Mouse (Mus musculus) liver, embryonic 14.5 days (tissue): ENCODE measurements around the gene Aldh1l1. TPM values are rescaled to one million over a fixed set of nuclear protein-coding genes. Genes with fewer than 3 reads are reported as not detected.

Source experiments
- ATAC-seq: fragments of 200-750 bp; cut with Nextera tagmentation; 2 replicates; pipeline ENCODE4 v1.8.0; 2017; ENCODE audit warnings: moderate number of reproducible peaks, mild to moderate bottlenecking, moderate library complexity; ENCODE audit not compliant: insufficient read depth
- DNase-seq, 3 experiments: peaks; one replicate each; pipeline ENCODE4 v3.0.0-alpha.2; 2012 to 2013; ENCODE audit warnings: low read depth in 3 of 3, low spot score in 3 of 3
- H3K27ac ChIP-seq: fragments of 300-500 bp; sonication (generic); 2 replicates; pipeline ENCODE4 v1.5.1; 2014; ENCODE audit warnings: moderate library complexity, mild to moderate bottlenecking, control low read depth, inconsistent platforms
- H3K27me3 ChIP-seq: fragments of 300-500 bp; sonication (generic); 2 replicates; pipeline ENCODE4 v1.6.1; 2014; ENCODE audit warnings: mild to moderate bottlenecking, low read length, moderate library complexity; ENCODE audit not compliant: control insufficient read depth, insufficient read depth
- H3K36me3 ChIP-seq: fragments of 300-500 bp; sonication (generic); replicated peaks from 2 replicates; pipeline ENCODE4 v1.6.1; 2014; ENCODE audit warnings: low read depth; ENCODE audit not compliant: control insufficient read depth, insufficient read depth
- H3K4me1 ChIP-seq, 2 experiments: fragments of 200-500 bp in 1 of 2; fragments of 300-500 bp in 1 of 2; sonication (generic) in 1 of 2; replicated peaks; 2 replicates each; pipeline ENCODE4 v1.6.1; 2012 to 2014; ENCODE audit warnings: antibody characterized with exemption in 1 of 2, inconsistent platforms in 1 of 2, low read length in 1 of 2; ENCODE audit not compliant: control insufficient read depth in 2 of 2, insufficient read depth in 2 of 2
- H3K4me2 ChIP-seq: fragments of 300-500 bp; sonication (generic); 2 replicates; pipeline ENCODE4 v1.6.1; 2014; ENCODE audit warnings: low read depth, mild to moderate bottlenecking, control low read depth, moderate library complexity
- H3K4me3 ChIP-seq, 2 experiments: fragments of 200-500 bp in 1 of 2; fragments of 300-500 bp in 1 of 2; sonication (generic) in 1 of 2; 2 replicates each; pipeline ENCODE4 v1.5.1; 2012 to 2014; ENCODE audit warnings: low read depth in 2 of 2, low read length in 2 of 2, mild to moderate bottlenecking in 2 of 2, control low read depth in 1 of 2, inconsistent platforms in 1 of 2, moderate library complexity in 1 of 2; ENCODE audit not compliant: insufficient read depth in 1 of 2
- H3K9ac ChIP-seq: fragments of 300-500 bp; sonication (generic); replicated peaks from 2 replicates; pipeline ENCODE4 v1.6.1; 2014; ENCODE audit warnings: mild to moderate bottlenecking, control low read depth, moderate library complexity
- H3K9me3 ChIP-seq: fragments of 300-500 bp; sonication (generic); 2 replicates; pipeline ENCODE4 v1.6.1; 2016; ENCODE audit warnings: low read length, mixed read lengths; ENCODE audit not compliant: control insufficient read depth
- CTCF ChIP-seq: IDR thresholded peaks from 2 replicates; pipeline ENCODE4 v1.5.1; 2016; ENCODE audit warnings: antibody characterized with exemption, low read depth, control low read depth
- EP300 ChIP-seq: IDR thresholded peaks from 2 replicates; pipeline ENCODE4 v1.6.1; 2016; ENCODE audit warnings: antibody characterized with exemption, low read depth
- WGBS: fragments of 180-500 bp; shearing (Covaris S2); extraction: QIAGEN DNeasy Blood & Tissue Kit; methylation state at CpG from one replicate; pipeline ENCODE4 v1.1.7; 2014; ENCODE audit not compliant: insufficient replicate concordance; 5-methylcytosine and 5-hydroxymethylcytosine counted together
- polyA plus RNA-seq, 2 experiments: library from polyadenylated mRNA; depleted of rRNA in 1 of 2; stranded (reverse) in 1 of 2; unstranded in 1 of 2; fragments of >200 nt; fragmentation: Nextera tagmentation in 1 of 2; extraction: Ambion mirVana in 1 of 2; gene quantifications; 2 replicates each; pipeline versions ENCODE4 v1.2.1 to v1.2.3; 2012 to 2014

The Aldh1l1 gene
- polyA plus RNA-seq, 2 experiments, result 9.2 to 10.6 TPM

- H3K9ac ChIP-seq, result no peak overlapping the region
- WGBS, result 76% methylated on average over 7 of the region's 7 CpGs
- no peaks in the 10 kb centered on the region for H3K9me3 ChIP-seq
- H3K4me3 ChIP-seq, result no peak overlapping the region
- 0 out of 4 replicates have a peak, but pooled peaks cover 0 to 2% of the 10 kb centered on the region in 2 experiments for H3K4me1 ChIP-seq
- H3K27me3 ChIP-seq, result no peaks in the 10 kb centered on the region
- TF ChIP-seq CTCF, result no peak
- TF ChIP-seq EP300, result no peak
- no peaks in the 10 kb centered on the region for H3K36me3 ChIP-seq
- ATAC-seq, result no peak
- H3K27ac ChIP-seq, result no peak overlapping the region
- H3K4me2 ChIP-seq, result no peak overlapping the region
- no peak for DNase-seq
Observed at GRCm38 (mm10) chr6:90557077-90557476, 70.8 kb downstream of the Aldh1l1 start.

DNA sequence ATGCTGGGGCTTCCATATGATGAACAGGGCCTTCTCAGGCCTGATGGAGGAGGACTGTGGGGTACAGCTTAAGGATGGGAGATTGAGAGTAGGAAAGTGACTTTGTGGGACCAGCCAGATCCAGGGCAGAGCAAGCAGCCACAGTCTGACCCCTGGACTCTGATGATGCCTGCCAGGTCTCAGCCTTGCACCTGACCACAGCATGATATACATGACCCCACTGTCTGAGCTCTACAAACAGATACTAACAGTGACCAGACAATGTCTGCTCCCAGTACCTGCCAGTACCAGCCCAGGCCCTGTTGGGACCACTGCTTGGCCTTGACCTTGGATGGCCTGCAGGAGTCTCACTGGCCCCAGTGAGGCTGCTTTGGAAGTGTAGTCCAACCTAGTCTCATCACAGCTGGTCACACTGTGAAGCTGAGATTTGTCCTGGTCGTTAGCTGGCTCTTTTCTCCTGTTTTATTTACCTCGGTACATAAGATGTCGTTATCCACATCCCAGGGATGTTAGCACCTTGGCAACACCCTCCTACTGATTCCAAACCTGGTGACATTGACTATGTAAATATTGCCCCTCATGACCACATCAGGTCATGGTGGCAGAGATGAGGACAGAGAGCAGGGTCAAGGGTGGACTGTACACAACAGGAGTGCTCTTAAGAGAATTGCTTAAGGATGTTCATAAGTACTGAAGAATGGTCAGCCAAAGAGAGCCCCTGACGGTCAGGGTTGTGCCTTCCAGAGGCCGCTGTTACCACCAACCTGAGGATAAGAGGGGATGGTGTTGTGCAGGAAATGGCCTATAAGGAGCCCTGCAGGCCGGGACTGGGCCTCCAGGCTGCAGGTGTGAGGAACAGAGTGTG is 71.8 kb downstream of the Aldh1l1 start:
- Histone ChIP-seq H3K4me1 (0 out of 4 replicates have a peak, but pooled peaks cover 0 to 2% of the 10 kb centered on the region in 2 experiments), H3K4me3 (no peak overlapping the region), H3K9me3 (no peaks in the 10 kb centered on the region), H3K27me3 (no peaks in the 10 kb centered on the region), H3K27ac (no peak overlapping the region), H3K4me2 (no peak overlapping the region), H3K36me3 (no peaks in the 10 kb centered on the region), H3K9ac (no peak overlapping the region)
- no peak for ATAC-seq
- 61% methylated on average over 6 of the region's 6 CpGs for WGBS
- TF ChIP-seq EP300 (no peak), CTCF (no peak)
- DNase-seq, result no peak

DNA sequence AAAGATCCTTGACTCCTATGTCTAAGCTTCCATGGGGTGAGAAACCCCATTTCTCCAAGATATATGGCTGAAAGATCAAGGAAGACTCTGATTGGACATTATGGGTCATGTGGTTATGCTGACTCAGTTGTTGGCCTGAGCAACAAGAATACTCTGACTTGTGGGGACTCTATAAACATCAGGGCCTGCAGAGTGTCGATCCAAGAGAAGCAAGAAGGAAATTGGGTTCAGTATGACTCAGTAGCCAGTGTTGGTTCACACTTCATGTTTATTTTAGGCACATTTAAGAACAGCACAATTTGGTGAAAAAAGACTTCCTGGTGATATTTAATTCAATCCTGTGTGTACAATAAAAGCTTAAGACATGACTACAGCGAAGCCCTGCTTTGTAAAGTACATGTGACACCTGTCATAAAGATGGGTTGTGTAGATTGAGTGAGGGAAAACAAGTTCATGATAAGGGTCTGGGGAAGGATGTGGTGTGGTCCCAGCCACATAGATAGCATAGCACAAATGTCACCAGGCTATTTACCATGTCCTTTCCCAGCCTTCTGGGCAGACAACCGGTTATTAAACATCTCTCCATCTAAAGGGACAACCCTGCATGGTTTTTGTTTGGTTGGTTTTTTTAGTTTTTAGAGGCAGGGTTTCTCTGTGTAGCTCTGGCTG is 74.3 kb downstream of the Aldh1l1 start:
- Histone ChIP-seq H3K4me1 (0 out of 4 replicates have a peak, but pooled peaks cover 0 to 2% of the 10 kb centered on the region in 2 experiments), H3K9ac (no peak overlapping the region), H3K27me3 (no peaks in the 10 kb centered on the region), H3K4me3 (no peak overlapping the region), H3K4me2 (no peak overlapping the region), H3K9me3 (no peaks in the 10 kb centered on the region), H3K27ac (no peak overlapping the region), H3K36me3 (no peaks in the 10 kb centered on the region)
- DNase-seq, result no peak
- ATAC-seq, result no peak
- WGBS, result 17% methylated on average over 3 of the region's 3 CpGs
- TF ChIP-seq CTCF (no peak), EP300 (no peak)

DNA sequence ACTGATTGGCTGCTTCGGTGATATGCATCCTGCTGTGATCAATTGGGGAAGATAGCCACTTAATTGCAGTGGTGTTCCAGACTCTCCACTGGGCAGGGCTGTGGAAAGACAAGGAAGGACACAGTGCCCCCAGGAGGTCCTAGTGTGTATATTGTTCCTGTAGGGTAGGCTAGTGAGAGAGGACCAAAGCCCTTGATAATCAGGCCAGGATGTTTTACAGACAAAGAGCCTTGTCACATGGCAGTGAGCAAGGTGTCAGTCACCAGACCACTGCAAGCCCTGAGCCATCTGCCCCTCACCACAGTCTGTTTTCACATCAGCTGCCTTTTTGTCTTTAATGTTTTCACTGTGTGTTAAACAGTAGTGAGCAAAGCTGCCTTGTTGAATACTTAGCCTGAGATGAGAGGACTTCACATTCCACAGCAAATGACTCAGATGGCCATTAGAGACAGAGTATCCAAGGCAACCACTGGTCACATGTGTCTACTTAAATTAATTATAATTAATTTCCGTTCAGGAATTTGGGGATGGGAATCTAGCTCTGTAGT is 75.1 kb downstream of the Aldh1l1 start:
- Histone ChIP-seq H3K36me3 (no peaks in the 10 kb centered on the region), H3K27me3 (no peaks in the 10 kb centered on the region), H3K4me2 (no peak overlapping the region), H3K4me1 (0 out of 4 replicates have a peak, but pooled peaks cover 0 to 2% of the 10 kb centered on the region in 2 experiments), H3K9ac (no peak overlapping the region), H3K9me3 (no peaks in the 10 kb centered on the region), H3K27ac (no peak overlapping the region), H3K4me3 (no peak overlapping the region)
- TF ChIP-seq CTCF, result peak; percentile 24; the same call in 1 of the 2 replicates
- no peak for TF ChIP-seq EP300
- ATAC-seq (no peak), DNase-seq (no peak)
- 34% methylated on average over 2 of the region's 2 CpGs for WGBS

GRCm38 (mm10) chr6:90564240-90564639 is 78.0 kb downstream of the Aldh1l1 start:
- no peak overlapping the region for H3K4me3 ChIP-seq
- WGBS, result 62% methylated on average over 9 of the region's 9 CpGs
- ATAC-seq (no peak), DNase-seq (no peak)
- TF ChIP-seq CTCF, result no peak
- TF ChIP-seq EP300, result no peak
- H3K9ac ChIP-seq, result no peak overlapping the region
- no peaks in the 10 kb centered on the region for H3K36me3 ChIP-seq
- no peak overlapping the region for H3K27ac ChIP-seq
- H3K27me3 ChIP-seq, result no peaks in the 10 kb centered on the region
- no peak overlapping the region for H3K4me2 ChIP-seq
- no peaks in the 10 kb centered on the region for H3K9me3 ChIP-seq
- H3K4me1 ChIP-seq, result no peaks in the 10 kb centered on the region
